Mouse (Mus musculus) Patski (cell line): Measurements from ENCODE around the gene Fmod. TPM values are rescaled to one million over a fixed set of nuclear protein-coding genes. Genes with fewer than 3 reads are reported as not detected.

Source experiments
- ATAC-seq: fragments of 100-300 bp; one replicate; pipeline ENCODE4 v1.8.0; 2021
- CTCF ChIA-PET: fragments of 350-600 bp; sonication (Branson Sonifier 250); formaldehyde crosslinking; loops from one replicate; lab custom pipeline; 2022; ENCODE audit warnings: inconsistent platforms; lab: Charles Lee
- POLR2A ChIA-PET: fragments of 350-600 bp; sonication (Branson Sonifier 250); formaldehyde crosslinking; loops from one replicate; lab custom pipeline; 2022; ENCODE audit warnings: antibody characterized with exemption, inconsistent platforms; lab: Charles Lee
- DNase-seq: peaks from one replicate; pipeline ENCODE4 v3.0.0-alpha.2; 2011; ENCODE audit warnings: low read depth, low spot score
- H3K27me3 ChIP-seq: fragments of 371-371 bp; one replicate; pipeline ENCODE4 v1.5.1; 2021
- CTCF ChIP-seq: fragments of 100-300 bp; IDR thresholded peaks from one replicate; pipeline ENCODE4 v1.5.1; 2021
- in situ Hi-C: fragments of 300-500 bp; cut with MboI; formaldehyde crosslinking; loops from 3 replicates; pipeline ENCODE4 v1.11.1; 2018; ENCODE audit warnings: low pct_unique_long_range_greater_than_20kb, mixed read lengths
- polyA plus RNA-seq: library from polyadenylated mRNA; unstranded; gene quantifications from one replicate; pipeline ENCODE4 v1.2.3, GENCODE M21; 2021

Fmod gene
- polyA plus RNA-seq, 1 experiment from 2014 or later, result 0.10 TPM

GRCm38 (mm10) chr1:134038336-134038735 lies 1.3 kb downstream of the Fmod start:
- ChIA-PET CTCF (no interaction called here), POLR2A (no interaction called here)
- no peak for ATAC-seq
- no peak for DNase-seq
- no peaks in the 10 kb centered on the region for H3K27me3 ChIP-seq
- in situ Hi-C loops, result no loop called here
- TF ChIP-seq CTCF, result no peak

DNA sequence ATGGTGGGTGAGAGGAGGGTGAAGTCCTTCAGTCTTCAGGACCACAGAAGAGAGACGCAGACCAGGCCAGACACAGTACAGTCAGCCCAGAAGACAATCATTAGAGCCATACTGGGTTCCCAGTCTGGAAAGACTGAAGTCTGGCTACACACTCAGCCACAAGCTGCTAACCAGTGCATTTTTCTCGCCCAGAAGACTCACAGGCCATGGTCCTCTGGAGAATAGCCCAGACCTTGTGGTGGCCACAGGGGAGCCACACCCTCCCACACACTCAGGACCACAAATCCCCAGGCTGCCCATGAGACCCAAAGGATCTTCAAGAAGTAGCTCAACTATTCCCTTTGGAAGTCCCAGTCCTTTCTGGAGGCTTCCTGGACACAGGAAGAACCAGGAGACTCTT lies 2.3 kb downstream of the Fmod start:
- DNase-seq (peak; percentile 19), ATAC-seq (no peak)
- in situ Hi-C loops, result no loop called here
- ChIA-PET POLR2A (interaction anchor here (0.6 to 1.1 kb wide), 2 partner anchors 11 to 13 kb away, joined by 3 read pairs; no protein-coding TSS in a partner anchor), CTCF (no interaction called here)
- no peaks in the 10 kb centered on the region for H3K27me3 ChIP-seq
- no peak for TF ChIP-seq CTCF

DNA sequence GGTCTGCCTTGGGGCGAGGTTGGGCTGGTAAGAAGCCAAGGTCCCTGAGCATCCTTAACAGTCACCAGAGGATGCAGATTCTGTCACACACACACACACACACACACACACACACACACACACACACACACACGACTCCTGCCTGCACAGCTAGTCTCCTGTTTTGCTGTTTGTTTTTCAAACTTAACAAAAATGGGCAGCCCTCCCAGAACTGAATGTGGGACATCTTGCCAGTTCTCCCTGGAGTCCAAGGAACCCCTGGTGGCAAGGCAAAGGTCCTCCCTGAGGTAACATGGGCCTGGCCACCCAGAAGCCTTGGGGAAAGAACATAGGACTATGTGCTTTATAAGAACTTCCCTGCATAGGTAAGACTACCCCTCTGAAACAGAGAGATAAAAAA lies 4.8 kb downstream of the Fmod start:
- TF ChIP-seq CTCF, result no peak
- no peak for DNase-seq
- in situ Hi-C loops, result loop anchor here (10.0 kb wide), 1 partner anchor 657 kb away; no protein-coding TSS in a partner anchor
- CTCF ChIA-PET, result no interaction called here
- ATAC-seq, result no peak
- no peaks in the 10 kb centered on the region for H3K27me3 ChIP-seq
- POLR2A ChIA-PET, result no interaction called here

GRCm38 (mm10) chr1:134042341-134042740 lies 5.3 kb downstream of the Fmod start:
- TF ChIP-seq CTCF, result no peak
- CTCF ChIA-PET, result interaction anchor here (1.6 kb wide), 1 partner anchor 10 kb away, joined by 4 read pairs; no protein-coding TSS in a partner anchor
- in situ Hi-C loops, result loop anchor here (10.0 kb wide), 1 partner anchor 658 kb away; no protein-coding TSS in a partner anchor
- POLR2A ChIA-PET, result no interaction called here
- no peaks in the 10 kb centered on the region for H3K27me3 ChIP-seq
- ATAC-seq, result no peak
- no peak for DNase-seq

DNA sequence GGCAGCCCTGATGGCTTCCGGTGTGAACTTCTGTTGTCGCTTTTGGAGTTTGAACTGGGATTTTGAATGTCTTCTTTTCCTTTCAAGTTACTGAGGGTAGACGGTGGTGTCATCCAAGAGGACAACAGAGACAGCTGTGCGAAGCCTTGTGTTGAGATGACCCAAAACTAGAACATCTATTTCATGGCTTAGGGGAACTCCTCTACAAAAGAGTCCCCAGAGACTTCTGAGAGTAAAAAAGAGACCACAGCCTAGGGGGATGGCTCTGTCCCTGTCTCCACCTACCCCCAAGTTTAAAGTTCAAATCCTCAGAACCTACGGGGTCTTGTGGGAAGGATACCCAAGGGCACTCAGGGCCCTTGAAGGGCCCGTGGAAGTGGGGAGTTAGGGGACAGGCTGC lies 7.8 kb downstream of the Fmod start:
- POLR2A ChIA-PET, result no interaction called here
- no peak for ATAC-seq
- in situ Hi-C loops, result loop anchor here (5.0 to 10.0 kb wide), 5 partner anchors 83 to 660 kb away; no protein-coding TSS in a partner anchor
- CTCF ChIA-PET, result interaction anchor here (1.0 to 3.7 kb wide), 5 partner anchors 67 to 138 kb away, joined by 3 to 30 read pairs (median 4); no protein-coding TSS in a partner anchor
- TF ChIP-seq CTCF, result no peak
- H3K27me3 ChIP-seq, result no peaks in the 10 kb centered on the region
- no peak for DNase-seq

GRCm38 (mm10) chr1:134045971-134046370 lies 8.9 kb downstream of the Fmod start:
- ChIA-PET CTCF (interaction anchor here (1.0 to 3.7 kb wide), 13 partner anchors 13 to 147 kb away, joined by 3 to 30 read pairs (median 4); partner anchors contain the start of gene Chit1), POLR2A (interaction anchor here (0.7 to 1.5 kb wide), 2 partner anchors 22 to 53 kb away, joined by 3 read pairs; no protein-coding TSS in a partner anchor)
- peak; percentile 95 for TF ChIP-seq CTCF
- in situ Hi-C loops, result loop anchor here (5.0 to 10.0 kb wide), 5 partner anchors 84 to 661 kb away; no protein-coding TSS in a partner anchor
- no peak for ATAC-seq
- peaks cover 6% of the 10 kb centered on the region for H3K27me3 ChIP-seq
- DNase-seq, result no peak

DNA sequence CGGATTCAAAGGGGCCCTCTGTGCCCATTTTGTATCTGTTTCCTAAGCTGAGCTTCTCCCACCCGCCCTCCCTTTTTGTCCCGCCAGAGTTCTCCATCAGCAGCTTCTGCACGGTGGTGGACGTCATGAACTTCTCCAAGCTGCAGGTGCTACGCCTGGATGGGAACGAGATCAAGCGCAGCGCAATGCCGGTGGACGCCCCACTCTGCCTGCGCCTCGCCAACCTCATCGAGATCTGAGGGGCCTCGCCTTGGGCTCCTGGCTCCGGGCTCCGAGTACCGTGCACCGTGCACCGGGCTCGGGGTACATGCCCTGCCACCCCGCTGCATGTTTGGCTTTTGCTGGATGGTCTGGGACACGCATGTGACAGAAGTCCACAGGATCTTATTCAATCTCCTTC lies 9.3 kb downstream of the Fmod start:
- in situ Hi-C loops, result loop anchor here (5.0 to 10.0 kb wide), 5 partner anchors 84 to 662 kb away; no protein-coding TSS in a partner anchor
- no peak for DNase-seq
- ATAC-seq, result no peak
- no peak for TF ChIP-seq CTCF
- H3K27me3 ChIP-seq, result peaks cover 6% of the 10 kb centered on the region
- CTCF ChIA-PET, result interaction anchor here (0.8 to 3.7 kb wide), 15 partner anchors 13 to 148 kb away, joined by 3 to 30 read pairs (median 3); partner anchors contain the start of gene Chit1
- POLR2A ChIA-PET, result interaction anchor here (1.5 kb wide), 1 partner anchor 23 kb away, joined by 3 read pairs; no protein-coding TSS in a partner anchor

GRCm38 (mm10) chr1:134047431-134047830 lies 10.4 kb downstream of the Fmod start:
- no peak for DNase-seq
- in situ Hi-C loops, result loop anchor here (5.0 to 10.0 kb wide), 5 partner anchors 85 to 663 kb away; no protein-coding TSS in a partner anchor
- peaks cover 6% of the 10 kb centered on the region for H3K27me3 ChIP-seq
- ChIA-PET CTCF (interaction anchor here (0.9 to 3.7 kb wide), 8 partner anchors 11 to 149 kb away, joined by 3 to 30 read pairs (median 4); partner anchors contain the start of gene Chit1), POLR2A (interaction anchor here (0.5 to 1.5 kb wide), 2 partner anchors 8 to 24 kb away, joined by 3 read pairs; no protein-coding TSS in a partner anchor)
- ATAC-seq, result no peak
- TF ChIP-seq CTCF, result no peak

DNA sequence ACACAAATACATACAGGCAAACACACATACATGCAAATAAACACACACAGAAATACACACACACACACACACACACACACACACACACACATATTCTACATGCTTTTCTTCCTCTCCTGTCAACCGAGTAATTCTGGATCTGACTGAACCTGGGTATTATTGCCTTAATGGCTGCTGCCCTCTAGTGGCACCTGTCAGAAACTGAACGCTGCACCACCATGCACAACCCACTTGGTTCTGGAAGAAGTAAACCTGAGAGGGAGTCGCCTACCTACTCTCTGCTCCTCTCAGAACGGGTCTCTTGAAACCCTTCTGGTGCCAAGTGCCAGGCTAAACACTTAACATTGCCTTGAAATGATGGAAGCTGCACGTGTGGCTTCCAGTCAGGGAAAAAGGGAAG lies 11.7 kb downstream of the Fmod start:
- DNase-seq, result no peak
- TF ChIP-seq CTCF, result peak; percentile 95

GRCm38 (mm10) chr1:134049542-134049941 lies 12.5 kb downstream of the Fmod start:
- no peak for DNase-seq
- ChIA-PET CTCF (interaction anchor here (0.9 to 1.3 kb wide), 3 partner anchors 12 to 71 kb away, joined by 3 to 4 read pairs (median 4); no protein-coding TSS in a partner anchor), POLR2A (no interaction called here)
- peaks cover 6% of the 10 kb centered on the region for H3K27me3 ChIP-seq
- in situ Hi-C loops, result loop anchor here (5.0 to 10.0 kb wide), 5 partner anchors 87 to 665 kb away; no protein-coding TSS in a partner anchor
- no peak for TF ChIP-seq CTCF
- no peak for ATAC-seq

More for the DNA sequence above, 11.7 kb downstream of the Fmod start:
- in situ Hi-C loops, result loop anchor here (5.0 to 10.0 kb wide), 5 partner anchors 86 to 664 kb away; no protein-coding TSS in a partner anchor
- CTCF ChIA-PET, result interaction anchor here (0.9 to 1.3 kb wide), 3 partner anchors 13 to 71 kb away, joined by 3 to 4 read pairs (median 4); no protein-coding TSS in a partner anchor
- ATAC-seq, result no peak
- POLR2A ChIA-PET, result no interaction called here
- H3K27me3 ChIP-seq, result peaks cover 6% of the 10 kb centered on the region
